8 mouse cellular contexts compared by ENCODE assay signal in genomic region chr7:80324043-80324815, GRCm38 (mm10). TPM values are rescaled to one million over a fixed set of nuclear protein-coding genes. Genes with fewer than 3 reads are reported as not detected.
DNase-seq lines count a peak whose midpoint lies in the region; ATAC-seq and TF ChIP-seq lines count a peak whose summit lies in the region.

Rccd1 (minus strand) TSS chr7:80324454.

- no peaks in the 10 kb centered on the region for H3K9me3 ChIP-seq in G1E (replicated peaks)
- no peaks in the 10 kb centered on the region for H3K9me3 ChIP-seq in forebrain, embryonic 16.5 days (ENCODE audit: control insufficient read depth, low read length)
- H3K9me3 ChIP-seq in lung, embryonic 14.5 days (ENCODE audit: low read depth, low read length): no peaks in the 10 kb centered on the region

- H3K9ac ChIP-seq in forebrain, embryonic 16.5 days (replicated peaks; ENCODE audit: low read depth, low read length): peak within 1 kb of the TSS; percentile 48
- H3K9ac ChIP-seq in lung, embryonic 14.5 days: peak within 1 kb of the TSS; percentile 67

- peak within 1 kb of the TSS; percentile 60 for H3K4me2 ChIP-seq in forebrain, embryonic 16.5 days (ENCODE audit: low read length)
- peak within 1 kb of the TSS; percentile 92 for H3K4me2 ChIP-seq in lung, embryonic 14.5 days

- H3K4me3 ChIP-seq in G1E (ENCODE audit: low read depth, low read length): peak within 1 kb of the TSS; percentile 79
- H3K4me3 ChIP-seq in forebrain, embryonic 16.5 days (replicated peaks; ENCODE audit: low read length): peak within 1 kb of the TSS; percentile 79
- peak within 1 kb of the TSS; percentile 69 for H3K4me3 ChIP-seq in layer of hippocampus, adult 2 months
- peak within 1 kb of the TSS; percentile 48 for H3K4me3 ChIP-seq in lung, embryonic 14.5 days (ENCODE audit: low read depth, low read length)
- H3K4me3 ChIP-seq in olfactory bulb, adult 2 months (ENCODE audit: insufficient read depth, low read depth, low read length): peak within 1 kb of the TSS; percentile 73
- peak within 1 kb of the TSS; percentile 69 for H3K4me3 ChIP-seq in thymus, adult 2 months (ENCODE audit: control insufficient read depth, insufficient read depth, low read length)

- peak within 1 kb of the TSS; percentile 96 for H3K27ac ChIP-seq in forebrain, embryonic 16.5 days (ENCODE audit: low read length)
- peak within 1 kb of the TSS; percentile 97 for H3K27ac ChIP-seq in layer of hippocampus, adult 2 months
- peak within 1 kb of the TSS; percentile 88 for H3K27ac ChIP-seq in lung, embryonic 14.5 days (ENCODE audit: low read depth)
- H3K27ac ChIP-seq in olfactory bulb, adult 2 months (ENCODE audit: insufficient read depth, low read depth, low read length): peak within 1 kb of the TSS; percentile 96
- peak within 1 kb of the TSS; percentile 10; the same call in 1 of the 2 replicates for H3K27ac ChIP-seq in thymus, adult 2 months (ENCODE audit: control insufficient read depth, insufficient read depth, low read length)

- peaks cover 70% of the 10 kb centered on the region for H3K36me3 ChIP-seq in G1E (replicated peaks)
- peaks cover 34% of the 10 kb centered on the region for H3K36me3 ChIP-seq in forebrain, embryonic 16.5 days (ENCODE audit: control insufficient read depth, insufficient read depth)
- peaks cover 50% of the 10 kb centered on the region for H3K36me3 ChIP-seq in lung, embryonic 14.5 days (ENCODE audit: insufficient read depth)
- H3K36me3 ChIP-seq in thymus, adult 2 months (ENCODE audit: control insufficient read depth, insufficient read depth, low read length): peaks cover 34% of the 10 kb centered on the region

- H3K27me3 ChIP-seq in G1E (ENCODE audit: insufficient read depth, low read length): no peaks in the 10 kb centered on the region
- no peaks in the 10 kb centered on the region for H3K27me3 ChIP-seq in forebrain, embryonic 16.5 days (replicated peaks; ENCODE audit: control insufficient read depth, insufficient read depth, low read length)
- H3K27me3 ChIP-seq in lung, embryonic 14.5 days (ENCODE audit: insufficient read depth, low read length): no peaks in the 10 kb centered on the region
- no peaks in the 10 kb centered on the region for H3K27me3 ChIP-seq in thymus, adult 2 months (ENCODE audit: control insufficient read depth, insufficient read depth, low read length)

- TF ChIP-seq POLR2A in olfactory bulb, adult 2 months (IDR thresholded peaks at IDR 0.05; ENCODE audit: insufficient read depth, low read depth, low read length): peak; percentile 84
- TF ChIP-seq POLR2A in thymus, adult 2 months (IDR thresholded peaks at IDR 0.05; ENCODE audit: control insufficient read depth, extremely low read depth, insufficient read depth, low read length, poor library complexity): peak; percentile 54; the same call in 1 of the 2 replicates

- TF ChIP-seq CTCF in G1E (IDR thresholded peaks at IDR 0.05; ENCODE audit: low read depth, low read length): no peak
- no peak for TF ChIP-seq CTCF in layer of hippocampus, adult 2 months (conservative IDR thresholded peaks at IDR 0.05)
- no peak for TF ChIP-seq CTCF in lung, embryonic 14.5 days (IDR thresholded peaks at IDR 0.05; ENCODE audit: low read depth)
- no peak for TF ChIP-seq CTCF in olfactory bulb, adult 2 months (IDR thresholded peaks at IDR 0.05; ENCODE audit: insufficient read depth, low read depth, low read length)
- TF ChIP-seq CTCF in thymus, adult 2 months (IDR thresholded peaks at IDR 0.05; ENCODE audit: borderline replicate concordance, control insufficient read depth, extremely low read depth, insufficient read depth, low read length, poor library complexity): no peak; the same call in 1 of the 2 replicates

- ATAC-seq in G1E (ENCODE audit: extremely low read depth, insufficient number of reproducible peaks, low FRiP score, poor library complexity, severe bottlenecking): peak; percentile 98
- peak; percentile 100 for ATAC-seq in forebrain, embryonic 16.5 days
- ATAC-seq in lung, embryonic 14.5 days (ENCODE audit: insufficient read depth): peak; percentile 99

- intact Hi-C loops in heart, postnatal 36 days (cut with DNase I): loop anchor here (2.0 kb wide), 1 partner anchor 55 kb away; the partner anchor contains the start of gene Vps33b

- under 1% methylated on average over 38 of the region's 38 CpGs for WGBS in forebrain, embryonic 16.5 days
- under 1% methylated on average over 38 of the region's 38 CpGs for WGBS in lung, embryonic 14.5 days
- WGBS in olfactory bulb, adult 2 months: under 1% methylated on average over 37 of the region's 38 CpGs
- WGBS in thymus, adult 2 months: 2% methylated on average over 38 of the region's 38 CpGs

- peak; percentile 99 for DNase-seq in G1E (ENCODE audit: low spot score)
- DNase-seq in cerebellum, adult 18-20 months: peak; percentile 96 to 98
- peak; percentile 94 to 96 for DNase-seq in heart, postnatal 36 days
- peak; percentile 94 to 95 for DNase-seq in layer of hippocampus, adult 2 months (ENCODE audit: low spot score in 2 of 2)
- DNase-seq in lung, embryonic 14.5 days: peak; percentile 98
- DNase-seq in thymus, adult 2 months: peak; percentile 90

- H3K4me1 ChIP-seq in G1E (ENCODE audit: insufficient read depth, low read depth, low read length): peaks cover 55% of the 10 kb centered on the region
- peaks cover 18% of the 10 kb centered on the region for H3K4me1 ChIP-seq in forebrain, embryonic 16.5 days (replicated peaks; ENCODE audit: control insufficient read depth, insufficient read depth, low read length)
- peaks cover 4% of the 10 kb centered on the region; the same call in 1 of the 2 replicates for H3K4me1 ChIP-seq in lung, embryonic 14.5 days (ENCODE audit: insufficient read depth)
- peaks cover 14% of the 10 kb centered on the region for H3K4me1 ChIP-seq in olfactory bulb, adult 2 months (ENCODE audit: control insufficient read depth, insufficient read depth, low read length)
- H3K4me1 ChIP-seq in thymus, adult 2 months (replicated peaks; ENCODE audit: control insufficient read depth, insufficient read depth, low read length): peaks cover 3% of the 10 kb centered on the region

RNA-seq across cellular contexts. Expression of gene Rccd1, which starts in this region (rescaled TPM):
- 22.7 and 25.8 TPM in 2 replicates for total RNA-seq in G1E (2014; fragmentation: Nextera tagmentation)
- 27.8 and 28.7 TPM in 2 replicates for total RNA-seq in G1E (2017)
- 12.5 and 14.3 TPM in 2 replicates for polyA plus RNA-seq in G1E (2012)
- polyA plus RNA-seq in forebrain, embryonic 16.5 days (2015; fragmentation: Nextera tagmentation; extraction: Ambion mirVana): 8.7 and 17.2 TPM in 2 replicates
- total RNA-seq in heart, postnatal 36 days (2021): 1 to 10 TPM; 3.8 to 7.0 TPM
- 10 to 100 TPM; 15.3 to 19.8 TPM for total RNA-seq in layer of hippocampus, adult 2 months (2021)
- 11.0 and 12.0 TPM in 2 replicates for polyA plus RNA-seq in lung, embryonic 14.5 days (2014; fragmentation: Nextera tagmentation; extraction: Ambion mirVana)
- not detected in 2 replicates for polyA plus RNA-seq in olfactory bulb, adult 2 months (2012; ENCODE audit: insufficient read depth, insufficient read length, low replicate concordance, missing spikeins)
- 17.6 and 20.4 TPM in 2 replicates for polyA plus RNA-seq in thymus, adult 2 months (2012; rRNA removed)

Comparison
In these comparisons a context has a peak if more than half of its experiments do, and no peak if none do; other contexts are left out.
1. Peak in every context shown above with its lines: DNase-seq, ATAC-seq, H3K4me3 ChIP-seq and H3K27ac ChIP-seq.
2. H3K27ac ChIP-seq: peak in every context shown above with its lines; median percentile 97 in layer of hippocampus, adult 2 months; 96 in forebrain, embryonic 16.5 days; 96 in olfactory bulb, adult 2 months; 88 in lung, embryonic 14.5 days; 10 in thymus, adult 2 months.